Mouse (Mus musculus) spleen, adult 2 months (tissue): ENCODE measurements around the gene Gm20388. TPM values are rescaled to one million over a fixed set of nuclear protein-coding genes. Genes with fewer than 3 reads are reported as not detected.

Experiments
- DNase-seq, 2 experiments: peaks; one replicate each; pipeline versions ENCODE4 v3.0.0 to v3.0.0-alpha.2; 2012 to 2021; ENCODE audit warnings: low spot score in 2 of 2, low read depth in 1 of 2
- H3K27ac ChIP-seq: fragments of 200-500 bp; 2 replicates; pipeline ENCODE4 v1.5.1; 2012; ENCODE audit warnings: low read length, inconsistent platforms; ENCODE audit not compliant: insufficient read depth
- H3K27me3 ChIP-seq: fragments of 200-500 bp; 2 replicates; pipeline ENCODE4 v1.6.1; 2012; ENCODE audit warnings: mild to moderate bottlenecking, moderate library complexity, low read length, inconsistent platforms; ENCODE audit not compliant: control insufficient read depth, insufficient read depth
- H3K36me3 ChIP-seq: fragments of 200-500 bp; 2 replicates; pipeline ENCODE4 v1.6.1; 2012; ENCODE audit warnings: mild to moderate bottlenecking, low read length, inconsistent platforms; ENCODE audit not compliant: control insufficient read depth, insufficient read depth
- H3K4me1 ChIP-seq: fragments of 200-500 bp; 2 replicates; pipeline ENCODE4 v1.6.1; 2011; ENCODE audit warnings: inconsistent platforms; ENCODE audit not compliant: control insufficient read depth, insufficient read depth, insufficient read length
- H3K4me3 ChIP-seq: fragments of 200-500 bp; 2 replicates; pipeline ENCODE4 v1.5.1; 2011; ENCODE audit warnings: mild to moderate bottlenecking, inconsistent platforms; ENCODE audit not compliant: insufficient read depth, insufficient read length; ENCODE audit errors: extremely low read depth
- CTCF ChIP-seq: fragments of 200-500 bp; IDR thresholded peaks from 2 replicates; pipeline ENCODE4 v1.5.1; 2011; ENCODE audit warnings: mild to moderate bottlenecking, inconsistent platforms; ENCODE audit not compliant: insufficient read depth, insufficient read length, insufficient replicate concordance; ENCODE audit errors: extremely low read depth
- POLR2A ChIP-seq: fragments of 200-500 bp; IDR thresholded peaks from 2 replicates; pipeline ENCODE4 v1.6.1; 2011; ENCODE audit warnings: low read depth, low read length, inconsistent platforms
- WGBS: fragments of 180-500 bp; shearing (Covaris S2); methylation state at CpG from one replicate; pipeline ENCODE4 v1.1.7; 2018; 5-methylcytosine and 5-hydroxymethylcytosine counted together
- polyA plus RNA-seq: library from polyadenylated mRNA; depleted of rRNA; stranded (reverse); fragments of >200 nt; gene quantifications from 2 replicates; pipeline ENCODE4 v1.2.3, GENCODE M21; 2012

Gene Gm20388
- polyA plus RNA-seq, 1 experiment: 26.1 TPM

- Histone ChIP-seq H3K4me3 (no peak overlapping the region), H3K36me3 (no peaks in the 10 kb centered on the region), H3K27ac (no peak overlapping the region), H3K4me1 (no peaks in the 10 kb centered on the region), H3K27me3 (no peaks in the 10 kb centered on the region)
- WGBS: 79% methylated on average over 8 of the region's 8 CpGs
- DNase-seq: no peak
- TF ChIP-seq CTCF: no peak
- TF ChIP-seq POLR2A: no peak
Measured at GRCm38 (mm10) chr8:122149606-122150005, 2239.0 kb downstream of the Gm20388 start.

- TF ChIP-seq CTCF: no peak
- no peak for DNase-seq
- WGBS: 36% methylated on average over 3 of the region's 3 CpGs
- H3K4me3 ChIP-seq: no peak overlapping the region
- H3K27me3 ChIP-seq: no peaks in the 10 kb centered on the region
- H3K36me3 ChIP-seq: no peaks in the 10 kb centered on the region
- no peaks in the 10 kb centered on the region for H3K4me1 ChIP-seq
- no peak overlapping the region for H3K27ac ChIP-seq
Measured at GRCm38 (mm10) chr8:122151541-122151940, 2240.9 kb downstream of the Gm20388 start.

- Histone ChIP-seq H3K4me1 (no peaks in the 10 kb centered on the region), H3K4me3 (no peak overlapping the region), H3K27me3 (no peaks in the 10 kb centered on the region), H3K36me3 (no peaks in the 10 kb centered on the region), H3K27ac (no peak overlapping the region)
- WGBS: 61% methylated on average over 10 of the region's 10 CpGs
- no peak for DNase-seq
- TF ChIP-seq POLR2A (no peak), CTCF (no peak)
Measured at GRCm38 (mm10) chr8:122155082-122155643, 2244.5 kb downstream of the Gm20388 start.

- 83% methylated on average over 9 of the region's 9 CpGs for WGBS
- no peaks in the 10 kb centered on the region for H3K36me3 ChIP-seq
- no peaks in the 10 kb centered on the region for H3K27me3 ChIP-seq
- H3K4me3 ChIP-seq: no peak overlapping the region
- TF ChIP-seq CTCF (no peak), POLR2A (no peak)
- H3K4me1 ChIP-seq: no peaks in the 10 kb centered on the region
- no peak overlapping the region for H3K27ac ChIP-seq
- no peak for DNase-seq
Measured at GRCm38 (mm10) chr8:122155964-122156363, 2245.3 kb downstream of the Gm20388 start.

- H3K4me3 ChIP-seq: no peak overlapping the region
- no peaks in the 10 kb centered on the region for H3K27me3 ChIP-seq
- no peak for TF ChIP-seq CTCF
- no peak for TF ChIP-seq POLR2A
- H3K27ac ChIP-seq: no peak overlapping the region
- DNase-seq: no peak
- WGBS: 93% methylated on average over 12 of the region's 12 CpGs
- H3K4me1 ChIP-seq: no peaks in the 10 kb centered on the region
- no peaks in the 10 kb centered on the region for H3K36me3 ChIP-seq
Measured at GRCm38 (mm10) chr8:122157689-122158088, 2247.0 kb downstream of the Gm20388 start.

- H3K4me1 ChIP-seq: no peaks in the 10 kb centered on the region
- no peak for TF ChIP-seq CTCF
- TF ChIP-seq POLR2A: no peak
- no peak overlapping the region for H3K27ac ChIP-seq
- no peaks in the 10 kb centered on the region for H3K36me3 ChIP-seq
- no peak overlapping the region for H3K4me3 ChIP-seq
- 71% methylated on average over 5 of the region's 5 CpGs for WGBS
- no peaks in the 10 kb centered on the region for H3K27me3 ChIP-seq
- no peak for DNase-seq
Measured at GRCm38 (mm10) chr8:122160165-122160564, 2249.5 kb downstream of the Gm20388 start.

- Histone ChIP-seq H3K27me3 (no peaks in the 10 kb centered on the region), H3K4me1 (no peaks in the 10 kb centered on the region), H3K36me3 (no peaks in the 10 kb centered on the region), H3K4me3 (no peak overlapping the region), H3K27ac (no peak overlapping the region)
- TF ChIP-seq CTCF (peak; percentile 64; the same call in 1 of the 2 replicates), POLR2A (no peak)
- WGBS: 44% methylated on average over 8 of the region's 8 CpGs
- DNase-seq: peak in 1 of 2 experiments; percentile 46
Measured at GRCm38 (mm10) chr8:122162992-122163391, 2252.4 kb downstream of the Gm20388 start.
